Mouse (Mus musculus): ENCODE results near the gene Cox14.

Gene Cox14

GRCm38 (mm10) chr15:99724292-99725021 is 961 bp upstream of the Cox14 start:
- in situ Hi-C loops (cut with MboI, MseI), result loop anchor here (5.0 to 10.0 kb wide), 2 partner anchors 48 to 180 kb away; partner anchors contain the start of gene Cers5

DNA sequence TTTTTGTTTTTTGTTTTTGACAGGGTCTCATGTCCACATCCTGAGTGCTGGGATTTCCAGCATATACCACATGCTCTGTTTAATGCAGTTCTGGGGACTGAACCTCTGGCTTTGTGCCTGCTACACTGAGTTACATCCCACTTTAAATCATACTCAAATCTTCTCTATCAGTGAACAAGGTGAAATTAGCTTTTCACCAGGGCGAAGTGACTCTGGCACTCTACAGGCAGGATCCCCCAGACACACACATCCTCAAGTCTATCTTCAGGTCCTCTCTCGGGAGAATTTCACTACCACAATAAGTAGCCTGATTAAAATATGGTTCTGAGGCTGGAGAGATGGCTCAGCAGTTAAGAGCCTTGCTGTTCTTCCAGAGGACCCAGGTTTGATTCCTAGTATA is 1.1 kb downstream of the Cox14 start:
- in situ Hi-C loops (cut with MboI, MseI), result loop anchor here (5.0 to 10.0 kb wide), 2 partner anchors 46 to 178 kb away; partner anchors contain the start of gene Cers5

DNA sequence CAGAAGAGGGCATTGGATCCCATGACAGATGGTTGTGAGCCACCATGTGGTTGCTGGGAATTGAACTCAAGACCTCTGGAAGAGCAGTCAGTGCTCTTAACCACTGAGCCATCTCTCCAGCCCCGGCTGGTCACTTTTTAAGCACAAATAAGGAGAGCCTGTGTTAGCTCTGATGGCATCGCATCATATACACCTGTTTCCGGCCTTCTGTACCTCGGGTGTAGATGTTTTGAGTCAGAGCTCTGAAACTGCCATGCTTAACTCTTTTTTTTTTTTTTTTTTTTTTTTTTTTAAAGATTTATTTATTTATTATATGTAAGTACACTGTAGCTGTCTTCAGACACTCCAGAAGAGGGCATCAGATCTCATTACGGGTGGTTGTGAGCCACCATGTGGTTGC is 1.6 kb downstream of the Cox14 start:
- in situ Hi-C loops (cut with MboI, MseI), result loop anchor here (5.0 to 10.0 kb wide), 2 partner anchors 45 to 178 kb away; partner anchors contain the start of gene Cers5

- in situ Hi-C loops (cut with MboI, MseI), result loop anchor here (5.0 to 10.0 kb wide), 2 partner anchors 45 to 177 kb away; partner anchors contain the start of gene Cers5
Measured at GRCm38 (mm10) chr15:99727525-99727924, 2.1 kb downstream of the Cox14 start.

- in situ Hi-C loops (cut with MboI, MseI), result loop anchor here (5.0 to 10.0 kb wide), 2 partner anchors 44 to 177 kb away; partner anchors contain the start of gene Cers5
Measured at GRCm38 (mm10) chr15:99728211-99728610, 2.8 kb downstream of the Cox14 start.

DNA sequence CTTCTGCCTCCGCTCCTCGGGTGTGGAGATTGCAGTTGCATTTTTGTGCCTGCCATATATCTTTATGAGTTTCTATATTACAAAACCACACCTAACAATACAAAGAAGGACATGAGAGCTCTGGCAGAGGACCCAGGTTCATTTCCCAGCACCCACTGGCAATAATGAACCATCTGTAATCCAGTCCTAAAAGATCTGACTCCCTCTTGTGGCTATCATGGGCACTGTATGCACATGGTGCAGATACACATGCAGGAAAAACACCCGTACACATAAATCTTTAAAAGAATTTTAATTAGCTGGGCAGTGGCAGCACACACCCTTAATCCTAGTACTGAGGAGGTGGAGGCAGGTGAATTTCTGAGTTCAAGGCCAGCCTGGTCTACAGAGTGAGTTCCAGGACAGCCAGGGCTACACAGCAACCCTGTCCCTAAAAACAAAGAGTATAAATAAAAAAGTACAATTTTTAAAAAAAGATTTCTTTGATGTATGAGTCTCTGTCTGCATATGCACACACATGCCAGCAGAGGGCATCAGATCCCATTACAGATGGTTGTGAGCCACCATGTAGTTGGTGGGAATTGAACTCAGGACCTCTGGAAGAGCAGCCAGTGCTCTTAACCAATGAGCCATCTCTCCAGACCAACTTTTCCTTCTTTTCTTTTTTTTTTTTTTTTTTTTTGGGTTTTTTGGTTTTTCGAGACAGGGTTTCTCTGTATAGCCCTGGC is 3.8 kb downstream of the Cox14 start:
- in situ Hi-C loops (cut with MboI, MseI), result loop anchor here (5.0 to 10.0 kb wide), 2 partner anchors 43 to 176 kb away; partner anchors contain the start of gene Cers5

DNA sequence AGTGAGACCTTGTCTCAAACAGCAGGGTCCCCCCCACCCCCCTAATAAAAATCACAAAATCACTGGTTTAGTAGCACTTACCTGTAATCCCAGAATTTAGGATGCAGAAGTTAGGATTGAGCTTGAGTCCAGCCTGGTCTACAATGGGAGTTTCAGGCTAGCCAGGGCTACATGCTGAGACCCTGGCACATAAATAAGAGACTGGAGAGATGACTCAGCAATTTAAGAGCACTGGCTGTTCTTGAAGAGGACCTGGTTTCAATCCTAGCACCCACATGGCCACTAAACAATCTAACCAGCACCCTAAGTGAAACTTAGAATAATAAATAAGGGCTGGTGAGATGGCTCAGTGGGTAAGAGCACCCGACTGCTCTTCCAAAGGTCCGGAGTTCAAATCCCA is 5.7 kb downstream of the Cox14 start:
- in situ Hi-C loops (cut with MboI, MseI), result no loop called here

DNA sequence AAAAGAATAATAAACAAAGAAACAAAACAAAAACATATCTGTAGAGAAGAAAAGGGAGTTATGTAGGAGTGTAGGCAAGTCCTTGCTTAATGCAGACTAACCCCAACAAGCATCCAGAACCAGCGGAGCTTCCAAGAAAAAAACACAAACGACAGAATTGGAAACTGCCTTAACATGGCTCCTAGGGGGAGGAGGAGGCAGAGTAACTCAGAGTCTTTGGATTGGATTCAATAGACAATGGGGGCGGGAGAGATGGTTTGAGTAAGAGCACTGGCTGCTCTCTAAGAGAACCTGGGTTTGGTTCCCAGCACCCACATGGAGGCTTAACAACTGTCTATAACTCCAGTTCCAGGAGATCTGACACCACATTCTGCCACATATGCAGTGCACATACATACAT is 6.3 kb downstream of the Cox14 start:
- in situ Hi-C loops (cut with MboI, MseI), result no loop called here

DNA sequence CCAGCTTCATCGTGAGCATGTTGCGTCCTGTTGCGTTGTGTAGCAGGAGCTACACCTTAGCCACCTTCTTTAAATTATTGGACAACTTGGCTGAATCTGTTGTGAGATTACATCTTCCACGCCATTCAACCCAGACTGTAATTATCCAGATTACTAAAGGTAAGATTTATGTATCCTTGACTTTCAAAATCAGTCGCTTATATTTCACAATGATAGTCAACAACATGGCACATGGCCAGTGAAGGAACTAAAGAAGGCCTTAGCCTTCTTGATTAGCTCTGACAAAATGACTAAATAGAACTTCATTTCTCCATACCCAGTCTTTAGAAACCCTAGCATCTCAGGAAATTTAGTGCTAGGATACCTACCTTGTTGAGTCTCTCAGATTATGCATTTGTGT is 7.8 kb downstream of the Cox14 start:
- in situ Hi-C loops (cut with MboI, MseI), result no loop called here

DNA sequence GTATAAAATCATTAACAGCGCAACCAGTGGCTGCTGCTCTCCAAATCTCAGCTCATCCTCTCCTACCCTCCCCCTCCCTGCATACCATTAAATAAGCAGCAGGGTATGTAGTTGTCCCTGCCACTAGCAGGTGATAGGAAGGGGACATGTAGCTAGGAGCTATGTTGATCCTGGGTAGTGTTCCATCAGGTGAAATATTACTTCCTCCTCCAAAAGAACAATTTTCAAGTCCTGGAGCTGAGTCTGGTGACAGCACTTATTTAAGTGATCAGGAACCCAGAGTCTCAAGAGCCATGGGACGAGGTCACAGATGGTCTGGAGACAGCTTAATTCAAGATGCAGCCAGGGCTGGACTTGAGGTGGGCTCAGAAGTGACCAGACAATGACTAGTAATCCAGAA is 10.2 kb downstream of the Cox14 start:
- in situ Hi-C loops (cut with MboI, MseI), result no loop called here

- in situ Hi-C loops (cut with MboI, MseI), result no loop called here
Measured at GRCm38 (mm10) chr15:99736675-99737074, 11.3 kb downstream of the Cox14 start.

- in situ Hi-C loops (cut with MboI, MseI), result no loop called here
Measured at GRCm38 (mm10) chr15:99740229-99740628, 14.8 kb downstream of the Cox14 start.

DNA sequence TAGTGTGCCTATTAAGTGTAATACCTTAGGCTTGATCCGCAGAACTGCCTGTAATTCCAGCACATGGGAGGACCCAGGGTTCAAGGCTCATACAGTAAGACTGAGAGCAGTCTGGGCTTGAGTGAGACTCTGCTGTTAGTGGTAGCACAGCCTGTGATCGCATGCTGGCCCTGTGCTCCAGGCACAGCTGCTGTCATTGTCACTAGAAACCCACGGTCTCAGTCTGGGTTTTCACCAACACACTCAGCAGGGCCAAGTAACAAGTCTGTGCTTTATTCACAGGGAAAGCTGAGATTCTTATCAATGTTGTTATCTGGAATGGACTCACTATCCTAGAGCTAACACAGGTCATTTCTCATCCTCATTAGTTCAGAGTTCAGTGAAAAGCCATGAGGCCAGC is 28.8 kb downstream of the Cox14 start:
- in situ Hi-C loops (cut with MboI, MseI), result loop anchor here (25.0 kb wide), 1 partner anchor 892 kb away; the partner anchor contains the start of gene Kmt2d

GRCm38 (mm10) chr15:99767467-99767866 is 42.0 kb downstream of the Cox14 start:
- in situ Hi-C loops (cut with MboI, MseI), result loop anchor here (25.0 kb wide), 1 partner anchor 905 kb away; the partner anchor contains the start of gene Kmt2d

GRCm38 (mm10) chr15:99768761-99769160 is 43.3 kb downstream of the Cox14 start:
- in situ Hi-C loops (cut with MboI, MseI), result loop anchor here (25.0 kb wide), 1 partner anchor 906 kb away; the partner anchor contains the start of gene Kmt2d

GRCm38 (mm10) chr15:99771004-99771500 is 45.6 kb downstream of the Cox14 start:
- in situ Hi-C loops (cut with MboI, MseI), result loop anchor here (5.0 to 25.0 kb wide), 2 partner anchors 44 to 909 kb away; partner anchors contain the start of genes Cox14 and Kmt2d

- in situ Hi-C loops (cut with MboI, MseI), result loop anchor here (5.0 to 25.0 kb wide), 2 partner anchors 44 to 909 kb away; partner anchors contain the start of genes Cox14 and Kmt2d
Measured at GRCm38 (mm10) chr15:99771601-99772276, 46.3 kb downstream of the Cox14 start.

- in situ Hi-C loops (cut with MboI, MseI), result loop anchor here (5.0 to 25.0 kb wide), 2 partner anchors 45 to 910 kb away; partner anchors contain the start of genes Cox14 and Kmt2d
Measured at GRCm38 (mm10) chr15:99772277-99772880, 47.0 kb downstream of the Cox14 start.

- in situ Hi-C loops (cut with MboI, MseI), result loop anchor here (5.0 to 25.0 kb wide), 2 partner anchors 45 to 910 kb away; partner anchors contain the start of genes Cox14 and Kmt2d
Measured at GRCm38 (mm10) chr15:99772881-99772924, 47.3 kb downstream of the Cox14 start, which contains the start of gene Cers5. TSS of gene Cers5 (minus strand) at chr15:99772885.

GRCm38 (mm10) chr15:99772925-99773324 is 47.5 kb downstream of the Cox14 start:
- in situ Hi-C loops (cut with MboI, MseI), result loop anchor here (5.0 to 25.0 kb wide), 2 partner anchors 46 to 911 kb away; partner anchors contain the start of genes Cox14 and Kmt2d
